Mouse (Mus musculus): ENCODE data around the gene Sympk.

GRCm38 (mm10) chr7:19050172-19050571, 26.0 kb downstream of the Sympk start:
- TF ChIP-seq EP300 (IDR thresholded peaks at IDR 0.05; ENCODE audit: low read depth) = no peak
- no peak for TF ChIP-seq CTCF (IDR thresholded peaks at IDR 0.05; ENCODE audit: low read depth)

All from heart, postnatal 0 days (tissue).